Mouse (Mus musculus) adrenal gland, adult 2 months (tissue): ENCODE results near the gene Gm28036. TPM values are rescaled to one million over a fixed set of nuclear protein-coding genes. Genes with fewer than 3 reads are reported as not detected.
A peak's percentile ranks its signal among the peaks of the same experiment; 100 is the strongest.
"Not testable (repeated sequence)": the region's sequence is repeated elsewhere in the genome, so short reads cannot be mapped to it uniquely, and the experiment has no call there.

Source experiments
- DNase-seq: peaks from one replicate; pipeline ENCODE4 v3.0.0; 2021
- long read RNA-seq: library from polyadenylated mRNA; stranded (forward); transcript quantifications from one replicate; pipeline ENCODE4 v2.0.0, GENCODE M21; 2021
- polyA plus RNA-seq: library from polyadenylated mRNA; depleted of rRNA; stranded (reverse); fragments of >200 nt; gene quantifications from 2 replicates; pipeline ENCODE4 v1.2.3, GENCODE M21; 2012; rRNA removed
- total RNA-seq, 2 experiments: library from RNA; stranded (reverse); gene quantifications; 2 replicates each; pipeline ENCODE4 v1.2.3; 2021

The Gm28036 gene
- 10 to 100 TPM; 14.6 to 21.1 TPM for total RNA-seq
- 2.3 and 3.4 TPM in 2 replicates for polyA plus RNA-seq
- long read RNA-seq, partial matches to known transcripts = 2 of 2 reads
- long read RNA-seq, other reads (novel, unspliced or antisense) = 0 of 2 reads

- DNase-seq = no peak
Measured at GRCm38 (mm10) chr2:156126992-156127391, at the start of gene Gm28036. Gm28036 (minus strand) TSS chr2:156127092.

- DNase-seq = no peak
Measured at GRCm38 (mm10) chr2:156166557-156166956, 39.7 kb upstream of the Gm28036 start.

GRCm38 (mm10) chr2:156165478-156165877, 38.6 kb upstream of the Gm28036 start:
- no peak for DNase-seq

GRCm38 (mm10) chr2:156151538-156151937, 24.6 kb upstream of the Gm28036 start:
- DNase-seq = no peak

GRCm38 (mm10) chr2:156147316-156147915, 20.5 kb upstream of the Gm28036 start:
- DNase-seq = no peak

GRCm38 (mm10) chr2:156146272-156146989, 19.5 kb upstream of the Gm28036 start:
- DNase-seq = no peak

- no peak for DNase-seq
Measured at GRCm38 (mm10) chr2:156145486-156146130, 18.7 kb upstream of the Gm28036 start.

GRCm38 (mm10) chr2:156143953-156144724, 17.2 kb upstream of the Gm28036 start, which contains the start of the genes Romo1 and Nfs1:
Romo1 (plus strand) TSS chr2:156144039.
Nfs1 (minus strand) TSS chr2:156144186.
- peak; percentile 94 for DNase-seq

GRCm38 (mm10) chr2:156143367-156143766, 16.5 kb upstream of the Gm28036 start:
- no peak for DNase-seq

- no peak for DNase-seq
Measured at GRCm38 (mm10) chr2:156142820-156143219, 15.9 kb upstream of the Gm28036 start.

- DNase-seq = no peak
Measured at GRCm38 (mm10) chr2:156135695-156136094, 8.8 kb upstream of the Gm28036 start.

GRCm38 (mm10) chr2:156134161-156134560, 7.3 kb upstream of the Gm28036 start:
- no peak for DNase-seq

- DNase-seq = no peak
Measured at GRCm38 (mm10) chr2:156123731-156124130, 3.2 kb downstream of the Gm28036 start.

GRCm38 (mm10) chr2:156119566-156119965, 7.3 kb downstream of the Gm28036 start:
- no peak for DNase-seq

GRCm38 (mm10) chr2:156112080-156112423, 14.8 kb downstream of the Gm28036 start:
- DNase-seq = not testable (repeated sequence)

GRCm38 (mm10) chr2:156111358-156112079, 15.4 kb downstream of the Gm28036 start, which contains the start of the genes Cpne1 and Rbm12:
Cpne1 (minus strand) TSS chr2:156111965.
Rbm12 (minus strand) TSS chr2:156111978.
- peak; percentile 95 for DNase-seq

GRCm38 (mm10) chr2:156110627-156111357, 16.1 kb downstream of the Gm28036 start:
- DNase-seq = peak; percentile 38

- no peak for DNase-seq
Measured at GRCm38 (mm10) chr2:156091926-156092325, 35.0 kb downstream of the Gm28036 start.

GRCm38 (mm10) chr2:156089799-156090198, 37.1 kb downstream of the Gm28036 start:
- DNase-seq = no peak

GRCm38 (mm10) chr2:156087391-156088110, 39.3 kb downstream of the Gm28036 start:
- DNase-seq = no peak
